Mouse (Mus musculus) Patski (cell line): Measurements from ENCODE around the gene Pkm. TPM values are rescaled to one million over a fixed set of nuclear protein-coding genes. Genes with fewer than 3 reads are reported as not detected.
A peak's percentile ranks its signal among the peaks of the same experiment; 100 is the strongest.

Experiments used
- ATAC-seq: fragments of 100-300 bp; one replicate; pipeline ENCODE4 v1.8.0; 2021
- CTCF ChIA-PET: fragments of 350-600 bp; sonication (Branson Sonifier 250); formaldehyde crosslinking; loops from one replicate; lab custom pipeline; 2022; ENCODE audit warnings: inconsistent platforms; lab: Charles Lee
- POLR2A ChIA-PET: fragments of 350-600 bp; sonication (Branson Sonifier 250); formaldehyde crosslinking; loops from one replicate; lab custom pipeline; 2022; ENCODE audit warnings: antibody characterized with exemption, inconsistent platforms; lab: Charles Lee
- DNase-seq: peaks from one replicate; pipeline ENCODE4 v3.0.0-alpha.2; 2011; ENCODE audit warnings: low read depth, low spot score
- H3K27me3 ChIP-seq: fragments of 371-371 bp; one replicate; pipeline ENCODE4 v1.5.1; 2021
- CTCF ChIP-seq: fragments of 100-300 bp; IDR thresholded peaks from one replicate; pipeline ENCODE4 v1.5.1; 2021
- in situ Hi-C: fragments of 300-500 bp; cut with MboI; formaldehyde crosslinking; loops from 3 replicates; pipeline ENCODE4 v1.11.1; 2018; ENCODE audit warnings: low pct_unique_long_range_greater_than_20kb, mixed read lengths
- polyA plus RNA-seq: library from polyadenylated mRNA; unstranded; gene quantifications from one replicate; pipeline ENCODE4 v1.2.3, GENCODE M21; 2021

Gene Pkm
- polyA plus RNA-seq, 1 experiment from 2014 or later = 2,279 TPM

GRCm38 (mm10) chr9:59664664-59665256, 8.6 kb downstream of the Pkm start:
- ChIA-PET CTCF (interaction anchor here (0.9 to 1.2 kb wide), 2 partner anchors 12 to 29 kb away, joined by 3 to 5 read pairs; no protein-coding TSS in a partner anchor), POLR2A (interaction anchor here (0.6 to 1.2 kb wide), 2 partner anchors 9 kb away, joined by 4 to 5 read pairs; partner anchors contain the start of gene Pkm)
- DNase-seq = no peak
- in situ Hi-C loops = no loop called here
- H3K27me3 ChIP-seq = no peaks in the 10 kb centered on the region
- ATAC-seq = no peak
- no peak for TF ChIP-seq CTCF

GRCm38 (mm10) chr9:59666016-59666415, 9.8 kb downstream of the Pkm start:
- in situ Hi-C loops = no loop called here
- CTCF ChIA-PET = interaction anchor here (2.3 kb wide), 1 partner anchor 11 kb away, joined by 14 read pairs; no protein-coding TSS in a partner anchor
- DNase-seq = no peak

GRCm38 (mm10) chr9:59666813-59667212, 10.6 kb downstream of the Pkm start:
- no peak for ATAC-seq
- CTCF ChIA-PET = interaction anchor here (0.9 to 2.3 kb wide), 2 partner anchors 10 to 24 kb away, joined by 3 to 14 read pairs; no protein-coding TSS in a partner anchor
- no peak for TF ChIP-seq CTCF
- POLR2A ChIA-PET = interaction anchor here (1.1 to 1.5 kb wide), 3 partner anchors 9 to 17 kb away, joined by 4 to 6 read pairs (median 5); partner anchors contain the start of gene Pkm
- no peak for DNase-seq
- no peaks in the 10 kb centered on the region for H3K27me3 ChIP-seq
- in situ Hi-C loops = no loop called here

More at GRCm38 (mm10) chr9:59666016-59666415, 9.8 kb downstream of the Pkm start:
- POLR2A ChIA-PET = interaction anchor here (1.2 kb wide), 1 partner anchor 18 kb away, joined by 4 read pairs; no protein-coding TSS in a partner anchor
- TF ChIP-seq CTCF = no peak
- ATAC-seq = no peak
- no peaks in the 10 kb centered on the region for H3K27me3 ChIP-seq

GRCm38 (mm10) chr9:59667250-59667649, 11.1 kb downstream of the Pkm start:
- no peak for TF ChIP-seq CTCF
- ATAC-seq (no peak), DNase-seq (no peak)
- CTCF ChIA-PET = interaction anchor here (0.9 to 2.3 kb wide), 2 partner anchors 9 to 24 kb away, joined by 3 to 14 read pairs; no protein-coding TSS in a partner anchor
- in situ Hi-C loops = no loop called here
- POLR2A ChIA-PET = interaction anchor here (1.1 to 1.5 kb wide), 3 partner anchors 9 to 17 kb away, joined by 4 to 6 read pairs (median 5); partner anchors contain the start of gene Pkm
- no peaks in the 10 kb centered on the region for H3K27me3 ChIP-seq

- ATAC-seq (no peak), DNase-seq (no peak)
- in situ Hi-C loops = no loop called here
- CTCF ChIA-PET = interaction anchor here (2.3 kb wide), 1 partner anchor 9 kb away, joined by 14 read pairs; no protein-coding TSS in a partner anchor
- POLR2A ChIA-PET = interaction anchor here (1.5 kb wide), 1 partner anchor 10 kb away, joined by 6 read pairs; no protein-coding TSS in a partner anchor
- no peak for TF ChIP-seq CTCF
- H3K27me3 ChIP-seq = no peaks in the 10 kb centered on the region
Observed at GRCm38 (mm10) chr9:59667904-59668303, 11.7 kb downstream of the Pkm start.

- POLR2A ChIA-PET = no interaction called here
- CTCF ChIA-PET = no interaction called here
- TF ChIP-seq CTCF = no peak
- DNase-seq (no peak), ATAC-seq (no peak)
- H3K27me3 ChIP-seq = no peaks in the 10 kb centered on the region
- in situ Hi-C loops = no loop called here
Observed at GRCm38 (mm10) chr9:59668473-59668872, 12.3 kb downstream of the Pkm start.

GRCm38 (mm10) chr9:59669172-59669571, 13.0 kb downstream of the Pkm start:
- in situ Hi-C loops = no loop called here
- TF ChIP-seq CTCF = peak; percentile 46
- ATAC-seq (no peak), DNase-seq (no peak)
- CTCF ChIA-PET = interaction anchor here (1.0 kb wide), 1 partner anchor 13 kb away, joined by 3 read pairs; the partner anchor contains the start of gene Pkm
- no peaks in the 10 kb centered on the region for H3K27me3 ChIP-seq
- POLR2A ChIA-PET = no interaction called here

GRCm38 (mm10) chr9:59672195-59672894, 16.2 kb downstream of the Pkm start:
- ChIA-PET CTCF (interaction anchor here (0.9 to 2.3 kb wide), 4 partner anchors 10 to 54 kb away, joined by 3 to 5 read pairs (median 4); no protein-coding TSS in a partner anchor), POLR2A (interaction anchor here (1.0 to 1.5 kb wide), 3 partner anchors 9 to 20 kb away, joined by 3 read pairs; no protein-coding TSS in a partner anchor)

GRCm38 (mm10) chr9:59673427-59673826, 17.3 kb downstream of the Pkm start:
- DNase-seq = no peak
- ChIA-PET POLR2A (interaction anchor here (0.6 to 1.5 kb wide), 4 partner anchors 8 to 22 kb away, joined by 3 to 5 read pairs (median 4); no protein-coding TSS in a partner anchor), CTCF (interaction anchor here (0.9 to 2.3 kb wide), 4 partner anchors 10 to 43 kb away, joined by 3 to 5 read pairs (median 3); no protein-coding TSS in a partner anchor)
- H3K27me3 ChIP-seq = no peaks in the 10 kb centered on the region
- ATAC-seq = no peak
- no peak for TF ChIP-seq CTCF
- in situ Hi-C loops = no loop called here

More at GRCm38 (mm10) chr9:59672195-59672894, 16.2 kb downstream of the Pkm start:
- DNase-seq (no peak), ATAC-seq (no peak)
- in situ Hi-C loops = no loop called here
- no peak for TF ChIP-seq CTCF
- no peaks in the 10 kb centered on the region for H3K27me3 ChIP-seq

- in situ Hi-C loops = no loop called here
- DNase-seq = no peak
- no peak for ATAC-seq
- CTCF ChIA-PET = interaction anchor here (2.3 to 3.3 kb wide), 2 partner anchors 9 to 16 kb away, joined by 7 to 14 read pairs; no protein-coding TSS in a partner anchor
- TF ChIP-seq CTCF = no peak
- POLR2A ChIA-PET = interaction anchor here (1.0 kb wide), 1 partner anchor 9 kb away, joined by 3 read pairs; no protein-coding TSS in a partner anchor
- H3K27me3 ChIP-seq = no peaks in the 10 kb centered on the region
Observed at GRCm38 (mm10) chr9:59675598-59675997, 19.4 kb downstream of the Pkm start.
